Mouse (Mus musculus): ENCODE results near the gene Klf4. TPM values are rescaled to one million over a fixed set of nuclear protein-coding genes. Genes with fewer than 3 reads are reported as not detected.

The Klf4 gene
- polyA plus RNA-seq, 1 experiment from 2014 or later: 2.8 TPM

- no peak overlapping the region for H3K4me2 ChIP-seq (ENCODE audit: low read depth, low read length)
- no peaks in the 10 kb centered on the region for H3K36me3 ChIP-seq (ENCODE audit: control insufficient read depth, insufficient read depth, low read length)
- no peak overlapping the region for H3K9ac ChIP-seq (replicated peaks; ENCODE audit: low read depth, low read length)
- H3K9me3 ChIP-seq (ENCODE audit: control insufficient read depth, low read length): no peaks in the 10 kb centered on the region
- no peak for ATAC-seq (ENCODE audit: low read depth)
- H3K4me3 ChIP-seq (ENCODE audit: low read depth, low read length): no peak overlapping the region
- 61% methylated on average over 4 of the region's 4 CpGs for WGBS
- H3K4me1 ChIP-seq (ENCODE audit: control insufficient read depth, insufficient read depth, low read length): no peaks in the 10 kb centered on the region
- H3K27ac ChIP-seq (ENCODE audit: low read depth, low read length): no peak overlapping the region
- H3K27me3 ChIP-seq (ENCODE audit: control insufficient read depth, insufficient read depth, low read length): no peaks in the 10 kb centered on the region
These were observed 9.4 kb upstream of the Klf4 start for GRCm38 (mm10) chr4:55541654-55542053.

GRCm38 (mm10) chr4:55541221-55541620 lies 9.0 kb upstream of the Klf4 start:
- Histone ChIP-seq H3K9ac (replicated peaks; ENCODE audit: low read depth, low read length) (no peak overlapping the region), H3K27ac (ENCODE audit: low read depth, low read length) (no peak overlapping the region), H3K4me2 (ENCODE audit: low read depth, low read length) (no peak overlapping the region), H3K27me3 (ENCODE audit: control insufficient read depth, insufficient read depth, low read length) (no peaks in the 10 kb centered on the region), H3K9me3 (ENCODE audit: control insufficient read depth, low read length) (no peaks in the 10 kb centered on the region), H3K36me3 (ENCODE audit: control insufficient read depth, insufficient read depth, low read length) (no peaks in the 10 kb centered on the region), H3K4me1 (ENCODE audit: control insufficient read depth, insufficient read depth, low read length) (no peaks in the 10 kb centered on the region), H3K4me3 (ENCODE audit: low read depth, low read length) (no peak overlapping the region)
- ATAC-seq (ENCODE audit: low read depth): no peak
- WGBS: 87% methylated on average over 4 of the region's 4 CpGs

- Histone ChIP-seq H3K9ac (replicated peaks; ENCODE audit: low read depth, low read length) (no peak overlapping the region), H3K27me3 (ENCODE audit: control insufficient read depth, insufficient read depth, low read length) (peaks cover 10% of the 10 kb centered on the region), H3K36me3 (ENCODE audit: control insufficient read depth, insufficient read depth, low read length) (no peaks in the 10 kb centered on the region), H3K9me3 (ENCODE audit: control insufficient read depth, low read length) (no peaks in the 10 kb centered on the region), H3K4me2 (ENCODE audit: low read depth, low read length) (no peak overlapping the region), H3K4me3 (ENCODE audit: low read depth, low read length) (no peak overlapping the region), H3K4me1 (ENCODE audit: control insufficient read depth, insufficient read depth, low read length) (peaks cover 15% of the 10 kb centered on the region; the same call in 1 of the 2 replicates), H3K27ac (ENCODE audit: low read depth, low read length) (no peak overlapping the region)
- no peak for ATAC-seq (ENCODE audit: low read depth)
These were observed 2.7 kb upstream of the Klf4 start for GRCm38 (mm10) chr4:55535012-55535411.

- Histone ChIP-seq H3K27ac (ENCODE audit: low read depth, low read length) (no peak overlapping the region), H3K9me3 (ENCODE audit: control insufficient read depth, low read length) (no peaks in the 10 kb centered on the region), H3K9ac (replicated peaks; ENCODE audit: low read depth, low read length) (no peak overlapping the region), H3K36me3 (ENCODE audit: control insufficient read depth, insufficient read depth, low read length) (no peaks in the 10 kb centered on the region), H3K27me3 (ENCODE audit: control insufficient read depth, insufficient read depth, low read length) (peaks cover 10% of the 10 kb centered on the region), H3K4me3 (ENCODE audit: low read depth, low read length) (no peak overlapping the region), H3K4me1 (ENCODE audit: control insufficient read depth, insufficient read depth, low read length) (peaks cover 16% of the 10 kb centered on the region; the same call in 1 of the 2 replicates), H3K4me2 (ENCODE audit: low read depth, low read length) (no peak overlapping the region)
- WGBS: 79% methylated on average over 4 of the region's 4 CpGs
- no peak for ATAC-seq (ENCODE audit: low read depth)
These were observed 2.2 kb upstream of the Klf4 start for GRCm38 (mm10) chr4:55534510-55534909.

GRCm38 (mm10) chr4:55533803-55534254 lies 1.6 kb upstream of the Klf4 start:
- 2% methylated on average over 23 of the region's 23 CpGs for WGBS
- Histone ChIP-seq H3K27ac (ENCODE audit: low read depth, low read length) (no peak overlapping the region), H3K36me3 (ENCODE audit: control insufficient read depth, insufficient read depth, low read length) (no peaks in the 10 kb centered on the region), H3K9ac (replicated peaks; ENCODE audit: low read depth, low read length) (peak overlapping the region; percentile 78), H3K9me3 (ENCODE audit: control insufficient read depth, low read length) (no peaks in the 10 kb centered on the region), H3K4me3 (ENCODE audit: low read depth, low read length) (peak overlapping the region; percentile 59), H3K4me1 (ENCODE audit: control insufficient read depth, insufficient read depth, low read length) (peaks cover 16% of the 10 kb centered on the region; the same call in 1 of the 2 replicates), H3K4me2 (ENCODE audit: low read depth, low read length) (peak overlapping the region; percentile 92), H3K27me3 (ENCODE audit: control insufficient read depth, insufficient read depth, low read length) (peaks cover 10% of the 10 kb centered on the region)
- no peak for ATAC-seq (ENCODE audit: low read depth)

- H3K4me2 ChIP-seq (ENCODE audit: low read depth, low read length): peak overlapping the region; percentile 92
- peak overlapping the region; percentile 87 for H3K27ac ChIP-seq (ENCODE audit: low read depth, low read length)
- under 1% methylated on average over 21 of the region's 21 CpGs for WGBS
- peak; percentile 38 for ATAC-seq (ENCODE audit: low read depth)
- H3K9me3 ChIP-seq (ENCODE audit: control insufficient read depth, low read length): no peaks in the 10 kb centered on the region
- H3K27me3 ChIP-seq (ENCODE audit: control insufficient read depth, insufficient read depth, low read length): peaks cover 10% of the 10 kb centered on the region
- H3K4me3 ChIP-seq (ENCODE audit: low read depth, low read length): peak overlapping the region; percentile 59
- no peaks in the 10 kb centered on the region for H3K36me3 ChIP-seq (ENCODE audit: control insufficient read depth, insufficient read depth, low read length)
- peaks cover 16% of the 10 kb centered on the region; the same call in 1 of the 2 replicates for H3K4me1 ChIP-seq (ENCODE audit: control insufficient read depth, insufficient read depth, low read length)
- H3K9ac ChIP-seq (replicated peaks; ENCODE audit: low read depth, low read length): peak overlapping the region; percentile 78
These were observed 1.0 kb upstream of the Klf4 start for GRCm38 (mm10) chr4:55533196-55533802.

GRCm38 (mm10) chr4:55531856-55532406 lies 335 bp downstream of the Klf4 start:
- peak; percentile 32 for ATAC-seq (ENCODE audit: low read depth)
- H3K4me3 ChIP-seq (ENCODE audit: low read depth, low read length): peak overlapping the region; percentile 59
- H3K9me3 ChIP-seq (ENCODE audit: control insufficient read depth, low read length): no peaks in the 10 kb centered on the region
- H3K27ac ChIP-seq (ENCODE audit: low read depth, low read length): no peak overlapping the region
- peak overlapping the region; percentile 55 for H3K9ac ChIP-seq (replicated peaks; ENCODE audit: low read depth, low read length)
- H3K27me3 ChIP-seq (ENCODE audit: control insufficient read depth, insufficient read depth, low read length): peaks cover 10% of the 10 kb centered on the region
- H3K4me2 ChIP-seq (ENCODE audit: low read depth, low read length): peak overlapping the region; percentile 92
- WGBS: 1% methylated on average over 36 of the region's 42 CpGs
- H3K36me3 ChIP-seq (ENCODE audit: control insufficient read depth, insufficient read depth, low read length): no peaks in the 10 kb centered on the region
- peaks cover 16% of the 10 kb centered on the region; the same call in 1 of the 2 replicates for H3K4me1 ChIP-seq (ENCODE audit: control insufficient read depth, insufficient read depth, low read length)

- H3K4me1 ChIP-seq (ENCODE audit: control insufficient read depth, insufficient read depth, low read length): peaks cover 16% of the 10 kb centered on the region; the same call in 1 of the 2 replicates
- peak overlapping the region; percentile 92 for H3K4me2 ChIP-seq (ENCODE audit: low read depth, low read length)
- H3K27me3 ChIP-seq (ENCODE audit: control insufficient read depth, insufficient read depth, low read length): peaks cover 10% of the 10 kb centered on the region
- peak overlapping the region; percentile 55 for H3K9ac ChIP-seq (replicated peaks; ENCODE audit: low read depth, low read length)
- peak overlapping the region; percentile 59 for H3K4me3 ChIP-seq (ENCODE audit: low read depth, low read length)
- ATAC-seq (ENCODE audit: low read depth): no peak
- no peaks in the 10 kb centered on the region for H3K9me3 ChIP-seq (ENCODE audit: control insufficient read depth, low read length)
- H3K36me3 ChIP-seq (ENCODE audit: control insufficient read depth, insufficient read depth, low read length): no peaks in the 10 kb centered on the region
- H3K27ac ChIP-seq (ENCODE audit: low read depth, low read length): no peak overlapping the region
- WGBS: under 1% methylated on average over 56 of the region's 56 CpGs
These were observed 990 bp downstream of the Klf4 start for GRCm38 (mm10) chr4:55531096-55531855.

GRCm38 (mm10) chr4:55530731-55531095 lies 1.6 kb downstream of the Klf4 start:
- H3K4me1 ChIP-seq (ENCODE audit: control insufficient read depth, insufficient read depth, low read length): peaks cover 16% of the 10 kb centered on the region; the same call in 1 of the 2 replicates

More at GRCm38 (mm10) chr4:55530731-55531095, 1.6 kb downstream of the Klf4 start:
- Histone ChIP-seq H3K36me3 (ENCODE audit: control insufficient read depth, insufficient read depth, low read length) (no peaks in the 10 kb centered on the region), H3K27me3 (ENCODE audit: control insufficient read depth, insufficient read depth, low read length) (peaks cover 10% of the 10 kb centered on the region), H3K4me3 (ENCODE audit: low read depth, low read length) (peak overlapping the region; percentile 59), H3K27ac (ENCODE audit: low read depth, low read length) (no peak overlapping the region), H3K9me3 (ENCODE audit: control insufficient read depth, low read length) (no peaks in the 10 kb centered on the region), H3K4me2 (ENCODE audit: low read depth, low read length) (peak overlapping the region; percentile 92), H3K9ac (replicated peaks; ENCODE audit: low read depth, low read length) (peak overlapping the region; percentile 55)
- WGBS: under 1% methylated on average over 20 of the region's 20 CpGs
- no peak for ATAC-seq (ENCODE audit: low read depth)
